Mouse (Mus musculus): Measurements from ENCODE around the gene Dcaf17.

Gene Dcaf17

GRCm38 (mm10) chr2:71121406-71121805 is 66.3 kb downstream of the Dcaf17 start:
- DNase-seq (ENCODE audit: low spot score): no peak

GRCm38 (mm10) chr2:71122268-71123029 is 67.3 kb downstream of the Dcaf17 start:
- DNase-seq (ENCODE audit: low spot score): no peak

- no peak for DNase-seq (ENCODE audit: low spot score)
Observed at GRCm38 (mm10) chr2:71123591-71123990, 68.5 kb downstream of the Dcaf17 start.

- DNase-seq (ENCODE audit: low spot score): no peak
Observed at GRCm38 (mm10) chr2:71127779-71128534, 72.8 kb downstream of the Dcaf17 start.

GRCm38 (mm10) chr2:71130366-71130765 is 75.2 kb downstream of the Dcaf17 start:
- no peak for DNase-seq (ENCODE audit: low spot score)

- no peak for DNase-seq (ENCODE audit: low spot score)
Observed at GRCm38 (mm10) chr2:71131866-71132496, 76.9 kb downstream of the Dcaf17 start.

GRCm38 (mm10) chr2:71134041-71134505 is 78.9 kb downstream of the Dcaf17 start:
- DNase-seq (ENCODE audit: low spot score): no peak

GRCm38 (mm10) chr2:71134836-71135235 is 79.7 kb downstream of the Dcaf17 start:
- DNase-seq (ENCODE audit: low spot score): no peak

GRCm38 (mm10) chr2:71140622-71141021 is 85.5 kb downstream of the Dcaf17 start:
- DNase-seq (ENCODE audit: low spot score): no peak

GRCm38 (mm10) chr2:71142410-71142809 is 87.3 kb downstream of the Dcaf17 start:
- no peak for DNase-seq (ENCODE audit: low spot score)

GRCm38 (mm10) chr2:71145853-71146252 is 90.7 kb downstream of the Dcaf17 start:
- DNase-seq (ENCODE audit: low spot score): no peak

GRCm38 (mm10) chr2:71146266-71146665 is 91.1 kb downstream of the Dcaf17 start:
- DNase-seq (ENCODE audit: low spot score): no peak

GRCm38 (mm10) chr2:71147816-71148215 is 92.7 kb downstream of the Dcaf17 start:
- DNase-seq (ENCODE audit: low spot score): no peak

Measured in left cerebral cortex, adult 11 months (tissue).